Mouse (Mus musculus) megakaryocyte, embryonic 14.5 days (primary cell): Measurements from ENCODE around the gene Il34.

Experiments
- FLI1 ChIP-seq: IDR thresholded peaks from 2 replicates; pipeline ENCODE4 v1.6.1; 2012; ENCODE audit warnings: low read length, inconsistent platforms, mixed read lengths
- GATA1 ChIP-seq: IDR thresholded peaks from 3 replicates; pipeline ENCODE4 v1.6.1; 2012; ENCODE audit warnings: mixed read lengths, low read length, inconsistent platforms, borderline replicate concordance

DNA sequence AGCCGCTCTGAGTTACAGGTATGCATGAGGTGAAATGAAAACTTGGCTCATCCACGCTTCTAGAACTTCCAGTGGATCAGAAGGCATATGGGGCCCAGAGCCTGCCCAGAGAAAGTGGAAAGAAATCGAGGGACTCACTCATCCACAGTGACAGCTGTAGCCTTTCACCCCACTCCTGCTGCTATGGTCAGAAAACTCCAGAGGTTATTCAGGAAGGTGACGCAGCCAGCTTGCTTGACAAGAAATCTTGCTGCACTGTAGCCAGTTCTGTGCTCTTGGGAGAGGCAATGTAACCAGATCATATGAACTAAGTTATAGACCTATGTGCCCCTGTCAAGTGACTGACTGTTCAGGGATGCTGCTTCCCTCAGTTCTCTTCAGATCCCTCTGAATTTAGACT, 109.7 kb downstream of the Il34 start:
- TF ChIP-seq GATA1 (no peak), FLI1 (no peak)
